Mouse (Mus musculus) lung, postnatal 0 days (tissue): ENCODE data around the gene Sdk1. TPM values are rescaled to one million over a fixed set of nuclear protein-coding genes. Genes with fewer than 3 reads are reported as not detected.

Experiments
- ATAC-seq: fragments of 200-750 bp; cut with Nextera tagmentation; 2 replicates; pipeline ENCODE4 v1.8.0; 2017; ENCODE audit warnings: moderate library complexity
- DNase-seq: peaks from one replicate; pipeline ENCODE4 v3.0.0-alpha.2; 2016; ENCODE audit warnings: low spot score
- H3K27ac ChIP-seq: fragments of 300-500 bp; sonication (generic); 2 replicates; pipeline ENCODE4 v1.5.1; 2014; ENCODE audit warnings: antibody characterized with exemption, mild to moderate bottlenecking, low read length, mixed read lengths
- H3K27me3 ChIP-seq: fragments of 300-500 bp; sonication (generic); replicated peaks from 2 replicates; pipeline ENCODE4 v1.6.1; 2014; ENCODE audit warnings: low read length, mixed read lengths; ENCODE audit not compliant: insufficient read depth
- H3K36me3 ChIP-seq: fragments of 300-500 bp; sonication (generic); 2 replicates; pipeline ENCODE4 v1.6.1; 2014; ENCODE audit warnings: low read length, mixed read lengths; ENCODE audit not compliant: insufficient read depth
- H3K4me1 ChIP-seq: fragments of 300-500 bp; sonication (generic); 2 replicates; pipeline ENCODE4 v1.6.1; 2014; ENCODE audit warnings: antibody characterized with exemption, low read depth, low read length, mixed read lengths; ENCODE audit not compliant: insufficient read depth
- H3K4me2 ChIP-seq: fragments of 300-500 bp; sonication (generic); replicated peaks from 2 replicates; pipeline ENCODE4 v1.6.1; 2014; ENCODE audit warnings: low read depth, mild to moderate bottlenecking, low read length, moderate library complexity, mixed read lengths
- H3K4me3 ChIP-seq: fragments of 300-500 bp; sonication (generic); 2 replicates; pipeline ENCODE4 v1.5.1; 2014; ENCODE audit warnings: low read depth, low read length
- H3K9ac ChIP-seq: fragments of 300-500 bp; sonication (generic); replicated peaks from 2 replicates; pipeline ENCODE4 v1.6.1; 2014; ENCODE audit warnings: low read depth, mild to moderate bottlenecking
- H3K9me3 ChIP-seq: fragments of 300-500 bp; sonication (generic); 2 replicates; pipeline ENCODE4 v1.6.1; 2016; ENCODE audit warnings: low read length, mixed read lengths
- CTCF ChIP-seq: IDR thresholded peaks from 2 replicates; pipeline ENCODE4 v1.5.1; 2016; ENCODE audit warnings: antibody characterized with exemption, mild to moderate bottlenecking
- EP300 ChIP-seq: IDR thresholded peaks from 2 replicates; pipeline ENCODE4 v1.6.1; 2016; ENCODE audit warnings: antibody characterized with exemption, mild to moderate bottlenecking, control low read depth
- WGBS: fragments of 180-500 bp; shearing (Covaris S2); extraction: QIAGEN DNeasy Blood & Tissue Kit; methylation state at CpG from one replicate; pipeline ENCODE4 v1.1.7; 2014; 5-methylcytosine and 5-hydroxymethylcytosine counted together
- polyA plus RNA-seq: library from polyadenylated mRNA; unstranded; fragments of >200 nt; fragmentation: Nextera tagmentation; extraction: Ambion mirVana; gene quantifications from 2 replicates; pipeline ENCODE4 v1.2.1, GENCODE M21; 2015

Gene Sdk1
- polyA plus RNA-seq, 1 experiment from 2014 or later, result 0.19 TPM

DNA sequence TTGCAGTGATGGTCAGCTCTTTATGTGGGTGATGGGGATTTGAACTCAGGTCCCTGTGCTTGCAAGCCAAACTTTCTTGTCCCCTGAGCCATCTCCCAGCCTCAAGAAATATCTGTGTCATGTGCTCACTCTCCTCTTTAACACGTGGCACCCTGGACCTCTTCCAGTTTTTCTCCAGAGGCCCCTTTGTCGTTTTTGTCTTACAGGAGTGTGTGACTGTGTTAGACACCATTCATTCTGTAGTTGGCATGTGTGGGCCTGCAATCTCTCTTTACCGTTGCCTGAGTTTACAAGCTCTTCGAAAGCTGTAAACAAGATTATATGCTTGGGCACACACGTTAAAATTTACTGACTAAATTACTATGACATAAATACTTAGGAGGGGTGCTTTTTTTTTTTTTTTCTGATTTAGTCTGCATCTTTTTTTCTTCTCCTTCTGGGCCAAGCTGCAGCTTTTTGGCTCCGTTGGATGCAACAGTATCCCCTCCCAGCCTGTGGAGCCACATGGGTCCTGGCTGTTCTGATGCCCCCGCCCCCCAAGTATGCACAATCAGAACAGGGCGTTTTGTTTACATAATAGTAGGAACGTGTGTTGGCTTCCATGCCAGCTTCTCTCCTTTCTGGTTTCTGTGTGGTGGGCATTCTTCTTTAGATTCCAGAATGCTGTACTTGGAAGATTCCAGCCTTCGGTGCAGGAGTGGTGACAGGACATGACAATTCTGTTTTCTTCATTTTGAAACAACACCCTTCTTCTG, 527.6 kb downstream of the Sdk1 start:
- Histone ChIP-seq H3K4me2 (no peak overlapping the region), H3K9me3 (no peaks in the 10 kb centered on the region), H3K36me3 (no peaks in the 10 kb centered on the region), H3K4me1 (no peaks in the 10 kb centered on the region), H3K9ac (no peak overlapping the region), H3K27me3 (no peaks in the 10 kb centered on the region), H3K4me3 (no peak overlapping the region), H3K27ac (no peak overlapping the region)
- 34% methylated on average over 10 of the region's 10 CpGs for WGBS
- no peak for TF ChIP-seq CTCF
- TF ChIP-seq EP300, result no peak
- DNase-seq, result peak; percentile 46
- ATAC-seq, result peak; percentile 60

- Histone ChIP-seq H3K9ac (no peak overlapping the region), H3K4me3 (no peak overlapping the region)
- 74% methylated on average over 3 of the region's 3 CpGs for WGBS
Measured at GRCm38 (mm10) chr5:141771516-141771915, 530.2 kb downstream of the Sdk1 start.

DNA sequence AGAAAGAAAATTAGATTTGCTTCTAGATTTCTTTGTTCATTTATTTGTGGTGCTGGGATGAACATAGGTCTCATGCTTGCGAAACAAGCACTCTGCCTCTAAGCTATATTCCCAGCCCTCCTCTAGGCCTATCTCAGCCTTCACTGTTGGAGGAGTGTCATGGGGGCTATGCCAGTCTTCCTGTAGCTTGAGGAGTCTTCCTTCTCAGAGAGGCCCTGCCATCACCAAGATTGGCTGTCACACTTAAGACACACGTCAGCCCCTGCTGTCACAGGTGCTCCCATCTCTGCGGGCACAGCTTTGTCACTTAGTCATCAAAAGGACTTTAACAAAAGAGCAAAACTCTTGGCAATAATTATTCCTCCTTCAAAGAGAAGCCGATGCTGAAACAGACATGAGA, 536.9 kb downstream of the Sdk1 start:
- no peak for TF ChIP-seq EP300
- no peak for TF ChIP-seq CTCF
- ATAC-seq, result no peak
- 55% methylated on average over 4 of the region's 4 CpGs for WGBS

More at GRCm38 (mm10) chr5:141771516-141771915, 530.2 kb downstream of the Sdk1 start:
- no peaks in the 10 kb centered on the region for H3K4me1 ChIP-seq
- H3K4me2 ChIP-seq, result no peak overlapping the region
- H3K36me3 ChIP-seq, result no peaks in the 10 kb centered on the region
- no peaks in the 10 kb centered on the region for H3K27me3 ChIP-seq
- no peak for TF ChIP-seq EP300
- no peak for TF ChIP-seq CTCF
- no peak for DNase-seq
- no peak for ATAC-seq
- no peak overlapping the region for H3K27ac ChIP-seq
- H3K9me3 ChIP-seq, result no peaks in the 10 kb centered on the region

GRCm38 (mm10) chr5:141781142-141781541, 539.9 kb downstream of the Sdk1 start:
- Histone ChIP-seq H3K4me2 (no peak overlapping the region), H3K9ac (no peak overlapping the region), H3K4me1 (no peaks in the 10 kb centered on the region), H3K4me3 (no peak overlapping the region), H3K27ac (no peak overlapping the region), H3K27me3 (no peaks in the 10 kb centered on the region), H3K9me3 (no peaks in the 10 kb centered on the region), H3K36me3 (no peaks in the 10 kb centered on the region)
- 62% methylated on average over 2 of the region's 2 CpGs for WGBS
- TF ChIP-seq EP300 (no peak), CTCF (no peak)
- no peak for DNase-seq
- no peak for ATAC-seq

More for the DNA sequence above, 536.9 kb downstream of the Sdk1 start:
- H3K27ac ChIP-seq, result no peak overlapping the region
- no peak overlapping the region for H3K9ac ChIP-seq
- DNase-seq, result no peak
- H3K36me3 ChIP-seq, result no peaks in the 10 kb centered on the region
- no peaks in the 10 kb centered on the region for H3K4me1 ChIP-seq
- no peaks in the 10 kb centered on the region for H3K9me3 ChIP-seq
- H3K4me2 ChIP-seq, result no peak overlapping the region
- no peak overlapping the region for H3K4me3 ChIP-seq
- H3K27me3 ChIP-seq, result no peaks in the 10 kb centered on the region

DNA sequence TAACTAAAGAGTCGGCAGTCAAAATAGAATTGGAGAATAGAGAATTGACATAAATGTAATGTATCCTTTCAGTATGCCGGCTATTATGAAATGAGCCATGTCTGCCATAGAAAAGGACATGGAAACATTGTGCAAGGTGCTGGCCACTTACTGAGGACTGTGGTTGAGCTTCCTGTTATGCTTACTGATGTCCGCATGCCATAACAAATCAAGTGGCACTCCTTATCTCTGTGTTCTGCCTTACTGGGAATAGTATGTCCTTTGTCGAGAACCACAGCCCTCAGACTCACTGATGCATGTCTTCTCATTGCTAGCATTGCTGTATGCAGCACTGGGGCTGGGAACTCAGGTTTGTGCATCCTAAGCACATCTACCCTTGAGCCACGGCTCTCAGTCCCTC, 541.0 kb downstream of the Sdk1 start:
- Histone ChIP-seq H3K4me3 (no peak overlapping the region), H3K4me2 (no peak overlapping the region), H3K27me3 (no peaks in the 10 kb centered on the region), H3K36me3 (no peaks in the 10 kb centered on the region), H3K9me3 (no peaks in the 10 kb centered on the region), H3K4me1 (no peaks in the 10 kb centered on the region), H3K9ac (no peak overlapping the region), H3K27ac (no peak overlapping the region)
- peak; percentile 56 for ATAC-seq
- WGBS, result 62% methylated on average over 5 of the region's 5 CpGs
- TF ChIP-seq CTCF (no peak), EP300 (peak; percentile 57)
- DNase-seq, result peak; percentile 56

GRCm38 (mm10) chr5:141783516-141783915, 542.2 kb downstream of the Sdk1 start:
- no peak for TF ChIP-seq EP300
- TF ChIP-seq CTCF, result no peak
- Histone ChIP-seq H3K36me3 (no peaks in the 10 kb centered on the region), H3K9ac (no peak overlapping the region), H3K27ac (no peak overlapping the region), H3K27me3 (no peaks in the 10 kb centered on the region), H3K4me2 (no peak overlapping the region), H3K4me1 (no peaks in the 10 kb centered on the region), H3K9me3 (no peaks in the 10 kb centered on the region), H3K4me3 (no peak overlapping the region)
- 76% methylated on average over 7 of the region's 7 CpGs for WGBS
- DNase-seq (no peak), ATAC-seq (no peak)
